Mouse (Mus musculus) liver, embryonic 11.5 days (tissue): ENCODE data around the gene Slit1. TPM values are rescaled to one million over a fixed set of nuclear protein-coding genes. Genes with fewer than 3 reads are reported as not detected.
A peak's percentile ranks its signal among the peaks of the same experiment; 100 is the strongest.

ENCODE experiments used
- ATAC-seq: fragments of 200-750 bp; cut with Nextera tagmentation; replicated peaks from 2 replicates; pipeline ENCODE4 v1.8.0; 2017; ENCODE audit warnings: moderate number of reproducible peaks, mild to moderate bottlenecking, moderate TSS enrichment, moderate library complexity; ENCODE audit not compliant: low FRiP score
- DNase-seq: peaks from one replicate; pipeline ENCODE4 v3.0.0-alpha.2; 2017; ENCODE audit warnings: low spot score
- H3K27ac ChIP-seq: fragments of 300-500 bp; sonication (generic); 2 replicates; pipeline ENCODE4 v1.5.1; 2014; ENCODE audit warnings: mild to moderate bottlenecking, low read depth, low read length, control low read depth
- H3K27me3 ChIP-seq: fragments of 300-500 bp; sonication (generic); replicated peaks from 2 replicates; pipeline ENCODE4 v1.6.1; 2014; ENCODE audit warnings: low read length, mixed read lengths; ENCODE audit not compliant: control insufficient read depth, insufficient read depth
- H3K36me3 ChIP-seq: fragments of 300-500 bp; sonication (generic); 2 replicates; pipeline ENCODE4 v1.6.1; 2014; ENCODE audit warnings: mild to moderate bottlenecking, low read length, moderate library complexity, mixed read lengths; ENCODE audit not compliant: control insufficient read depth, insufficient read depth
- H3K4me1 ChIP-seq: fragments of 300-500 bp; sonication (generic); replicated peaks from 2 replicates; pipeline ENCODE4 v1.6.1; 2014; ENCODE audit warnings: low read length, mixed read lengths; ENCODE audit not compliant: control insufficient read depth, insufficient read depth
- H3K4me2 ChIP-seq: fragments of 300-500 bp; sonication (generic); 2 replicates; pipeline ENCODE4 v1.6.1; 2014; ENCODE audit warnings: mild to moderate bottlenecking, control low read depth, moderate library complexity
- H3K4me3 ChIP-seq: fragments of 300-500 bp; sonication (generic); 2 replicates; pipeline ENCODE4 v1.5.1; 2014; ENCODE audit warnings: low read depth, low read length, control low read depth
- H3K9ac ChIP-seq: fragments of 300-500 bp; sonication (generic); 2 replicates; pipeline ENCODE4 v1.6.1; 2014; ENCODE audit warnings: low read depth, low read length, control low read depth
- H3K9me3 ChIP-seq: fragments of 300-500 bp; sonication (generic); 2 replicates; pipeline ENCODE4 v1.6.1; 2016; ENCODE audit warnings: low read length, inconsistent platforms, mixed read lengths; ENCODE audit not compliant: control insufficient read depth
- WGBS: fragments of 180-500 bp; shearing (Covaris S2); extraction: QIAGEN DNeasy Blood & Tissue Kit; methylation state at CpG from one replicate; pipeline ENCODE4 v1.1.7; 2014; 5-methylcytosine and 5-hydroxymethylcytosine counted together
- polyA plus RNA-seq: library from polyadenylated mRNA; unstranded; fragments of >200 nt; fragmentation: Nextera tagmentation; extraction: Ambion mirVana; gene quantifications from 2 replicates; pipeline ENCODE4 v1.2.1, GENCODE M21; 2014

The Slit1 gene
- polyA plus RNA-seq, 1 experiment from 2014 or later: 0.26 TPM

DNA sequence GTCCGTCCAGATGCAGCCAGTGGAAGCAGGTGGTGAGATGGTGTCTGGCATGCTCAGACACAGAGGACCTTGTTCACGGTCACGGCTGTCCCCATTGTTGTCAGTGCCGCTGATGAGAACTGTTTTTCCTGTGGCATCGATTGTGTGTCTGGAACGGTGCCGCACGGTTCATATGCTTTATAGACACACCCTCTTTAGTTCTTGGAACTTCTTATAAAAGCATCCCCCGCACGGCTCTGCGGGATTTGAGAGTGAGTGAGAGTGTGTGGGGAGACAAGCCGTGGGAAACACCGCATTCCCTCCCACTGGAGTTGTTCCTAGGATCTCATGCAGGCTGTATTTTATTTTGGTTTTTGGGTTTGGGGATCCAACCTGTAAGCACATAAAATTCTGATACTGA is 82.0 kb downstream of the Slit1 start:
- DNase-seq (no peak), ATAC-seq (no peak)
- no peak overlapping the region for H3K9ac ChIP-seq
- no peaks in the 10 kb centered on the region for H3K9me3 ChIP-seq
- no peaks in the 10 kb centered on the region for H3K36me3 ChIP-seq
- 82% methylated on average over 13 of the region's 13 CpGs for WGBS
- no peak overlapping the region for H3K4me3 ChIP-seq
- peaks cover 55% of the 10 kb centered on the region for H3K27me3 ChIP-seq
- no peak overlapping the region for H3K4me2 ChIP-seq
- H3K4me1 ChIP-seq: no peaks in the 10 kb centered on the region; the same call in 1 of the 2 replicates
- no peak overlapping the region for H3K27ac ChIP-seq

DNA sequence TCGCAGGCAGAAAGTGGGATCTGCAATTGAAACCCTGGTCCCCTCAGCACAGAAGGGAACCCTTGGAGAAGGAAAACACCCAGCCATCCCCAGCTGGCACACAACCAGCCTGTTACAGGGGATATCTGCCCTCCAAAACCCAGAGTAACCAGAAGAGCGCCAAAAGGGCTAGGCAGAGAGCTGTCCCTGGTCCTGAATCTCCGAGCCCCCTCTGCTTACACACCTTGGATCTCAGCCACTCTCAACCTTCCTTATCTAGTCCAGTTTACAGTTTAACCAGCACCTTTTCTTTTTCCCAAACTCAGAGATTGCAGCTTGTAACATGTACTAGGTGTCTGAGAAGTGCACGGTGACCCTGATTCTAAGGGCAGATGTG is 82.5 kb downstream of the Slit1 start:
- 20% methylated on average over 4 of the region's 4 CpGs for WGBS

DNA sequence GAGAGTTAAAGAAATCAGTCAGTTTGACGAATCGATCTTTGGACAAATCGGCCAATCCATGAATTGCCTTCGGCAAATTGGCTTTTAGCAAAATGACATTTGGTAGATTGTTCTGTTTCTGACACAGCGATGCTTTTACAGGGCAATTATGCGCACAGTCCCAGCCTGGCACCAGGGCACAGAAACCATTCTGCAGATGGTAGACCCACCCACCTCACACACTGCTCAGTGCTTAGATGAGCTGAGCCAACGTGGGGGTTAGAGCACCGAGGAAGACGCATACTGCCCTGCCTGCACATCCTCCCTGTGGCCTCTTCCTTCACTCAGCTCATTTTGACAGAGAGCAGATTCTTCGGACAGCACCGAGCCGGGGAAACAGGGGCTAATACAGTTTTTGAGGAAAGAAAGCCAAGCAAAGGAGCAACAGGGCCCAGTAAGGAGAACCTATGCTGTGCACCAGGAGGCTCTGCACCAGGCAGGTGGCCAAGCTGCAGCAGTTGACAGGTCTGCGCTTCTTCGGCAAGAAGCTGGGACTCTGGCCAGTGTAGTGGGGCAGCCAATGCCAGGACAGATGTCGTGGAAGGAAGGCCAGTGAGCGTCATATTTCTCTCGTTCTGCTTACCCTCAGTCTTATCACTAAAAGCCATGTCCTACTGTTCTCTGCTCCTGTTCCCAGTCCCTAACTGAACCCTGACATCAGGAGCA is 83.0 kb downstream of the Slit1 start:
- Histone ChIP-seq H3K27me3 (peaks cover 49% of the 10 kb centered on the region), H3K4me3 (no peak overlapping the region), H3K4me1 (no peaks in the 10 kb centered on the region; the same call in 1 of the 2 replicates), H3K36me3 (no peaks in the 10 kb centered on the region), H3K9ac (no peak overlapping the region), H3K27ac (no peak overlapping the region), H3K4me2 (no peak overlapping the region), H3K9me3 (no peaks in the 10 kb centered on the region)
- DNase-seq: no peak
- WGBS: 67% methylated on average over 17 of the region's 17 CpGs
- ATAC-seq: no peak

More for the DNA sequence above, 82.5 kb downstream of the Slit1 start:
- no peaks in the 10 kb centered on the region for H3K36me3 ChIP-seq
- peaks cover 53% of the 10 kb centered on the region for H3K27me3 ChIP-seq
- no peak overlapping the region for H3K27ac ChIP-seq
- no peak overlapping the region for H3K9ac ChIP-seq
- no peak for ATAC-seq
- no peak overlapping the region for H3K4me3 ChIP-seq
- peak; percentile 65 for DNase-seq
- H3K4me2 ChIP-seq: no peak overlapping the region
- no peaks in the 10 kb centered on the region for H3K9me3 ChIP-seq
- no peaks in the 10 kb centered on the region; the same call in 1 of the 2 replicates for H3K4me1 ChIP-seq

DNA sequence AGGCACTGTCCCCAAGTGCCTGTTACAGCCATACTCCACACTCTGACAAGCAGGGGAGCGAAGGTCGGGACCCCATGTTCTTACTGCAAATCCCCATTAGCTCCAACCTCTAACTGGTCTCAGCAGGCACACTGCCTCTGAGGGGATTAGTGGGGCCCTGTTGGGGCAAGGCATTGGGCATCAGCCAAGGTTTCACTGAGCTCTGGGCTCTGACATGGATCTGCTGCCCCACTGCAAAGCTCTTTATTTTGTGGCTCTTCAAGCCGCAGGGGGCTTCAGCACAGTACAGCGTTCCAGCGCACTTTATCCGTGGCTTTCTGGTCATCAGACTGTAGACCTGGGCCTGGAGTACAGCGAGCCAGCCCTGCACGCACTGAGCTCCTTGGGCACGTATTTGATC is 86.0 kb downstream of the Slit1 start:
- no peaks in the 10 kb centered on the region for H3K36me3 ChIP-seq
- H3K9ac ChIP-seq: no peak overlapping the region
- no peak overlapping the region for H3K4me3 ChIP-seq
- no peak overlapping the region for H3K27ac ChIP-seq
- no peaks in the 10 kb centered on the region; the same call in 1 of the 2 replicates for H3K4me1 ChIP-seq
- WGBS: 38% methylated on average over 9 of the region's 9 CpGs
- peaks cover 33% of the 10 kb centered on the region for H3K27me3 ChIP-seq
- ATAC-seq (no peak), DNase-seq (no peak)
- no peaks in the 10 kb centered on the region for H3K9me3 ChIP-seq
- no peak overlapping the region for H3K4me2 ChIP-seq

DNA sequence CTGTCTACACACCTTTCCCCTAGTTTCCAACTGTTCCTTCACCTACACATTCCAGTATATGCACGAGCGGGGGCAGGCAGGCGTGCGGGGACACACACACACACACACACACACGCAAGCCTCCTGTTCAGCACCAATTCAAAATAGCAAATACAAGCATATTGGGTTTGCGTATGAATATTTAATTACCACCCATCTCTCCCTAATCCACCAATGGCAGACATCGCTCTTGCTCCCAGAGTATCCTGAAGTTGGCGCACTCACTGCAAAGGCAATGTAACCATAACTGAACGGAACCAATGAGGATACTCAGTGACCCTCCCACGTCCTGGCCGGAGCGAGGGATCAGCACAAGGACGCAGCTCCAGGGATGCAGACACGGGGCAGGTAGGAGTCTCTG is 86.8 kb downstream of the Slit1 start:
- no peak overlapping the region for H3K27ac ChIP-seq
- peaks cover 33% of the 10 kb centered on the region for H3K27me3 ChIP-seq
- H3K4me3 ChIP-seq: no peak overlapping the region
- ATAC-seq (no peak), DNase-seq (no peak)
- no peak overlapping the region for H3K9ac ChIP-seq
- H3K36me3 ChIP-seq: no peaks in the 10 kb centered on the region
- WGBS: 70% methylated on average over 14 of the region's 14 CpGs
- H3K4me1 ChIP-seq: no peaks in the 10 kb centered on the region; the same call in 1 of the 2 replicates
- no peak overlapping the region for H3K4me2 ChIP-seq
- H3K9me3 ChIP-seq: no peaks in the 10 kb centered on the region

DNA sequence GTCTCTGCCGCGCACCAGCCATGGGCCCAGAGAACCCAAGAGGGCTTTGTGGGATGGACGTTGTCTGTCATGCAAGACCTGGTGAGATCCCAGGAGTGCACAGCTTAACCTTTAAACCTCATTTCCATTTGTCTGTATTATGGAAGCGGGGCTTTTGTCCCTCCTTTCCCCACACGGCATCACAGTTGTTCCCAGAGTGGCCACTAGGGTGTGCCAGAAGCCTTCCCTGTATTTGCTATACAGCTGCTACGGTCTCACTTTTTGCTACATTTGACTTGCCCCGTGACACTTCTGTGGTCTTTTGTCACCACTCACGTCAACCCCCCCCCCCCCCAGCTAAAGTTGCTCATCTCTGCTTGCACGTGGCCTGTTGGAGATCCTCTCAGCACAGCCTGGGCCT is 87.5 kb downstream of the Slit1 start:
- Histone ChIP-seq H3K36me3 (no peaks in the 10 kb centered on the region), H3K4me1 (no peaks in the 10 kb centered on the region; the same call in 1 of the 2 replicates), H3K9me3 (no peaks in the 10 kb centered on the region), H3K9ac (no peak overlapping the region), H3K27me3 (peaks cover 38% of the 10 kb centered on the region), H3K4me3 (no peak overlapping the region), H3K4me2 (no peak overlapping the region), H3K27ac (no peak overlapping the region)
- ATAC-seq (no peak), DNase-seq (peak; percentile 59)
- 10% methylated on average over 9 of the region's 9 CpGs for WGBS

DNA sequence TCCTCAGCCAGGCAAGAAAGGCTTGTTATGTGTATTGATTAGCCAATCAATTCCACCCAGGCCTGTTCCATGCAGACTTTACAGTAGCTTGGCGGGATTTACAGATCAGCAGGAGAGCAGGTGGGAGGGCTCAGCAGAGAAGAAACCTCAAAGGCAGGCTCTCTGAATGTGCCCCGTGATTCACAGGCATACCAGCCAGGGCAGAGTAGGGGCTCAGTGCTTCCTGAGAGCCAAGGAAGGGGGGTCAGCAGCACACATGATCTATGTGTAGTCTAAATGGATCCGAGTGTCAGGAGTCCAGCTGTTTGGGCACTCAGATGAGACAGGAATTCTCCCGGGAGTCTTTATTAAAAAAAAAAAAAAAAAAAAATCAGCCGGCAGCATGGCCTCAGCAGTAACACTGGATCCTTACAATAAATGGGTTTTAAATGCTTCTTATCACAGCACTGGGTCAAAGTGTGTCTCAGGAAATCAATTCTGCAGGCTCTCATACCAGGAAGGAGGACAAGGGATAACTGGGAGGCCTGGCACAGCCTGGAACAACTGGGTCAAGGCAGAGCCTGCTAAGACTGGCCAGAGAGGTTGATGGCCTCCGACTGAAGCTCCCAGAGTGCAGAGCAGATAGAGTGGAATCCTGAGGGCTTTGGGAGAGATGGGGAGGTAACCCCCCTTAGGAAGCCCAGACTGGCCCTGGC is 88.2 kb downstream of the Slit1 start:
- H3K9me3 ChIP-seq: no peaks in the 10 kb centered on the region
- H3K4me1 ChIP-seq: no peaks in the 10 kb centered on the region; the same call in 1 of the 2 replicates
- 31% methylated on average over 6 of the region's 6 CpGs for WGBS
- peaks cover 33% of the 10 kb centered on the region for H3K27me3 ChIP-seq
- H3K4me2 ChIP-seq: no peak overlapping the region
- no peak overlapping the region for H3K4me3 ChIP-seq
- no peak for ATAC-seq
- no peak for DNase-seq
- no peak overlapping the region for H3K27ac ChIP-seq
- no peaks in the 10 kb centered on the region for H3K36me3 ChIP-seq
- H3K9ac ChIP-seq: no peak overlapping the region

DNA sequence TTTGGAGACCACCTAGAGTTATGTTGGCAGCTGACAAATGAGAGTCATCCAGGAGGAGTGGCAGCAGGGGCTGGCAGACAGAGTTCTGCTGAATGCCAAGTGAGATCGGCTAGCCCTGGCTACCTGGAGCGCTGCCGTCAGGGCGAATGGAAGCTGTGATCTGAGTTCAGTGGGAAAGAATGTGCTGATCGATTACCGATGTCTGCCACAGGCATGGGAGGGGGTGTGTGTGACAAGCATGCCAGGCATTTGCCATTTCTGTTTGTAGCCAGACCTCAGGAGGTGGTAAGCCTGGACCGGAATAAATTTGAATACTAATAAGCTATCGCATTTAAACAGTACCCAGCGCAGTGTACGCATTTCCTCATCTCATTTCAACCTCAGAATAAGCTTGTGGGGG is 91.5 kb downstream of the Slit1 start:
- Histone ChIP-seq H3K4me3 (no peak overlapping the region), H3K36me3 (no peaks in the 10 kb centered on the region), H3K4me2 (no peak overlapping the region), H3K27ac (no peak overlapping the region), H3K27me3 (peaks cover 20% of the 10 kb centered on the region), H3K9me3 (no peaks in the 10 kb centered on the region), H3K9ac (no peak overlapping the region), H3K4me1 (no peaks in the 10 kb centered on the region; the same call in 1 of the 2 replicates)
- WGBS: 51% methylated on average over 10 of the region's 10 CpGs
- no peak for DNase-seq
- ATAC-seq: no peak

DNA sequence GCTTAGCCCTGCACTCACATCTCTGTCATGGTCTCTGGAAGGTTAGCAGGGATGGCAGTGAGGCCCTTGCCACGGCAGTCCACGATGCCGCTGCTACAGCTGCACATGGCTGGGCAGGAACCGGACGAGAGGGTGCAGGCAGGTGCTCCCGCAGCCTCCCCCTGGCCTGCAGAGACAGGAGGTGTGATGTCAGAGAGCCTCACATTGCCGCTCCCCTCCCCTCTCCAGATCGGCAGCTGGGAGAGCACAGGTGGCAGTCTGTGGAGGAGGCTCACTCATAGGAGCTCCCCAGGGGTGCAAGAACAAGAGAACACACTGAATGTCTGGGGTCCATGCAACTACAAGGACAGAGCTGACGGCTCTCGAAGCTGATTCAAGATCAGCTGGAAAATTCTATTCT is 94.1 kb downstream of the Slit1 start:
- Histone ChIP-seq H3K27me3 (peaks cover 13% of the 10 kb centered on the region), H3K36me3 (no peaks in the 10 kb centered on the region), H3K9ac (no peak overlapping the region), H3K4me3 (no peak overlapping the region), H3K27ac (no peak overlapping the region), H3K4me1 (no peaks in the 10 kb centered on the region), H3K9me3 (no peaks in the 10 kb centered on the region), H3K4me2 (no peak overlapping the region)
- 55% methylated on average over 10 of the region's 10 CpGs for WGBS
- DNase-seq (no peak), ATAC-seq (no peak)
